Mouse (Mus musculus) heart, adult 2 months (tissue): ENCODE data around the gene Emc10. TPM values are rescaled to one million over a fixed set of nuclear protein-coding genes. Genes with fewer than 3 reads are reported as not detected.

Experiments
- DNase-seq, 2 experiments: peaks; one replicate each; pipeline ENCODE4 v3.0.0; 2021
- H3K27ac ChIP-seq: fragments of 200-600 bp; 2 replicates; pipeline ENCODE4 v1.8.1; 2022
- H3K27me3 ChIP-seq: fragments of 200-500 bp; 2 replicates; pipeline ENCODE4 v1.6.1; 2012; ENCODE audit warnings: mild to moderate bottlenecking, low read length, inconsistent platforms, mixed read lengths; ENCODE audit not compliant: control insufficient read depth, insufficient read depth
- H3K36me3 ChIP-seq: fragments of 200-500 bp; 2 replicates; pipeline ENCODE4 v1.6.1; 2012; ENCODE audit warnings: low read length, inconsistent platforms; ENCODE audit not compliant: control insufficient read depth, insufficient read depth
- H3K4me1 ChIP-seq: fragments of 200-500 bp; 2 replicates; pipeline ENCODE4 v1.6.1; 2011; ENCODE audit warnings: low read length; ENCODE audit not compliant: control insufficient read depth, insufficient read depth
- H3K4me3 ChIP-seq: fragments of 200-600 bp; 2 replicates; pipeline ENCODE4 v1.8.1; 2022
- H3K79me2 ChIP-seq: fragments of 200-500 bp; replicated peaks from 2 replicates; pipeline ENCODE4 v1.6.1; 2012; ENCODE audit warnings: mild to moderate bottlenecking, inconsistent platforms, low read length, moderate library complexity, mixed read lengths; ENCODE audit not compliant: control insufficient read depth, insufficient read depth
- H3K9ac ChIP-seq: fragments of 200-500 bp; 2 replicates; pipeline ENCODE4 v1.6.1; 2012; ENCODE audit warnings: low read depth, mild to moderate bottlenecking, control low read depth, inconsistent platforms, low read length, mixed read lengths
- CTCF ChIP-seq: fragments of 200-600 bp; IDR thresholded peaks from 2 replicates; pipeline ENCODE4 v1.8.1; 2022; ENCODE audit warnings: antibody characterized with exemption, mild to moderate bottlenecking, moderate library complexity
- EP300 ChIP-seq: fragments of 200-500 bp; IDR thresholded peaks from 2 replicates; pipeline ENCODE4 v1.6.1; 2011; ENCODE audit warnings: low read depth, low read length, control low read depth; ENCODE audit not compliant: insufficient read depth
- POLR2A ChIP-seq: fragments of 200-500 bp; IDR thresholded peaks from 2 replicates; pipeline ENCODE4 v1.6.1; 2011; ENCODE audit warnings: mild to moderate bottlenecking, low read depth, low read length, control low read depth; ENCODE audit not compliant: insufficient read depth
- WGBS: fragments of 180-500 bp; shearing (Covaris S2); methylation state at CpG from one replicate; pipeline ENCODE4 v1.1.7; 2018; 5-methylcytosine and 5-hydroxymethylcytosine counted together
- intact Hi-C: fragments of 180-260 bp; cut with DNase I; formaldehyde crosslinking; loops from one replicate; pipeline ENCODE4 v1.15.1; 2025
- polyA plus RNA-seq: library from polyadenylated mRNA; depleted of rRNA; stranded (reverse); fragments of >200 nt; gene quantifications from 2 replicates; pipeline ENCODE4 v1.2.3, GENCODE M21; 2012
- total RNA-seq, 2 experiments: library from RNA; stranded (reverse); gene quantifications; 2 replicates each; pipeline ENCODE4 v1.2.3; 2021

Gene Emc10
- total and polyA plus RNA-seq, 3 experiments = 86.1 to 180 (median 87.6) TPM

DNA sequence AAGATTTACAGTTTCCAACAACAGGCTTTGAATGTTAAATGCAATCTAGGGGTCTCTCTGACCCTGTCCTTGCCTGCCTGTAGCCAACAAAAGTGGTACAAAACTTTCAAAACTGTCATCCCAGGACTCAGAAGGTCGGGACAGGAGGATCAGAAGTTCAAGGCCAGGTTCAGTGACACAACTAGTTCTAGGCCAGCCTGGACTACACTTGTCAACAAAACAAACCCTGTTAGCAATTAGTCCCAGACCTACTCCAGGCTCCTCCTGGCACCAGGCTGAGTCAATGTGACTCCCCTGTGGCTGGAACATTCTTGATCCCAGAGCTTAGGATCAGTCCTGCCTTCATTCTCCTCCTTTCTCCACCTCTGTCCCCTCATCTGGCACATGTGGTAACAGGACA is 2.6 kb upstream of the Emc10 start:
- H3K9ac ChIP-seq = no peak overlapping the region
- no peak overlapping the region for H3K27ac ChIP-seq
- H3K4me1 ChIP-seq = peaks cover 6% of the 10 kb centered on the region
- intact Hi-C loops = no loop called here
- WGBS = 62% methylated on average over 1 of the region's 1 CpGs
- no peak for DNase-seq
- 0 out of 2 replicates have a peak, but pooled peaks cover 2% of the 10 kb centered on the region for H3K27me3 ChIP-seq
- H3K79me2 ChIP-seq = peaks cover 2% of the 10 kb centered on the region; the same call in 1 of the 2 replicates
- no peaks in the 10 kb centered on the region for H3K36me3 ChIP-seq
- TF ChIP-seq CTCF = no peak
- TF ChIP-seq POLR2A = no peak
- no peak for TF ChIP-seq EP300
- no peak overlapping the region for H3K4me3 ChIP-seq

DNA sequence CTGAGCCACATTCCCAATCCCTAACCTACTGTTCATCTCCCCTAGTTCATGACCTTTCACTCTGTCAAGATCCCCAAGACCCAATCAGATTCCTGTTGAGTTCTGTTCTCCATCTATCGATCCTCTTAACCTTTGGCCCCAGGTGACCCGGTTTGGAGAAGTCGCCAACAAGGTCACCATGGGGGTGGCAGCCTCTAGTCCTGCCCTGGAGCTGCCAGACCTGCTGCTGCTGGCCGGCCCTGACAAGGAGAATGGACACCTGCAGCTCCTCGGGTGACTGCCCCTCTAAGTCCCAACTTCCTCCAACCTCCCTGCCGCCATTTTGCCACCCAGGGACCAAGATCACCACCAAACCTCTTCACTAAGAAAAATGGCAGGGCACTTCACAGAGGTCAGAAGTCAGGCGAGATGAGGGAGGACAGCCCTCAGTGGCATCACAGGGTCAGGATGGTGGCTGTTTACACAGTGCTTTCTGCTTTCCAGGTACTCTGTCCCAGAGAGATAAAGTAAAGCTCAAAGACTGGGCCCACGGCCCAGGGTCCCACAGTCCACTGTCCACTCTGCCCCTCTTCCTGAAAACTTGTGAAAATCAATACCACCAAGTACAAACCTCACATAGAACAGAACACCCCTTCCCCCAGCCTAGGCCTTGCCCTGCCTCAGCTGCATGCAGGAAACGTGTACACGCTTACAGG is 1.2 kb upstream of the Emc10 start:
- peaks cover 6% of the 10 kb centered on the region for H3K4me1 ChIP-seq
- TF ChIP-seq POLR2A = no peak
- no peak for TF ChIP-seq CTCF
- no peak for TF ChIP-seq EP300
- peaks cover 2% of the 10 kb centered on the region; the same call in 1 of the 2 replicates for H3K79me2 ChIP-seq
- H3K9ac ChIP-seq = no peak overlapping the region
- intact Hi-C loops = loop anchor here (1.0 kb wide), 1 partner anchor 52 kb away; no protein-coding TSS in a partner anchor
- DNase-seq = no peak
- no peaks in the 10 kb centered on the region for H3K36me3 ChIP-seq
- H3K27ac ChIP-seq = no peak overlapping the region
- WGBS = 87% methylated on average over 10 of the region's 10 CpGs
- 0 out of 2 replicates have a peak, but pooled peaks cover 2% of the 10 kb centered on the region for H3K27me3 ChIP-seq
- H3K4me3 ChIP-seq = no peak overlapping the region

DNA sequence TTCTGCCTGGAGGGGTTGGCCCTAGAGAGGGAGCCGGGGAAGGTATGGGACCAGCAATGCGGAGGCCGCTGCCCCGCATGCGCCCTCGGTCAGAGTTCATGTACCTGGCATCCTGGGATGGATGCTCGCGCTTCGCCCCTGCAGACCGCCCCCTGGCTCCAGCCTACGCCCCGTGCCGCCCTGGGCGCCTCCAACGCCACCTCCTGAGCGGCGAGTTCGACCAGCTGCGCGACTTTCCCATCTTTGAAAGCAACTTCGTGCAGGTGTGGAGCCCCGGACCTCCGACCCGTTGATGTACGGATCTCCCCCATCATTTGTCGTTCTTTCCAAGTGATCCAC is 411 bp upstream of the Emc10 start:
- TF ChIP-seq POLR2A (no peak), EP300 (no peak), CTCF (peak; percentile 7; the same call in 1 of the 2 replicates)
- H3K36me3 ChIP-seq = no peaks in the 10 kb centered on the region
- peaks cover 6% of the 10 kb centered on the region for H3K4me1 ChIP-seq
- intact Hi-C loops = loop anchor here (1.0 kb wide), 2 partner anchors 28 to 53 kb away; no protein-coding TSS in a partner anchor
- peak overlapping the region; percentile 98 for H3K4me3 ChIP-seq
- 3% methylated on average over 26 of the region's 26 CpGs for WGBS
- H3K27me3 ChIP-seq = 0 out of 2 replicates have a peak, but pooled peaks cover 2% of the 10 kb centered on the region
- DNase-seq = no peak
- peak overlapping the region; percentile 42 for H3K9ac ChIP-seq
- peak overlapping the region; percentile 96 for H3K27ac ChIP-seq
- H3K79me2 ChIP-seq = peaks cover 2% of the 10 kb centered on the region; the same call in 1 of the 2 replicates

DNA sequence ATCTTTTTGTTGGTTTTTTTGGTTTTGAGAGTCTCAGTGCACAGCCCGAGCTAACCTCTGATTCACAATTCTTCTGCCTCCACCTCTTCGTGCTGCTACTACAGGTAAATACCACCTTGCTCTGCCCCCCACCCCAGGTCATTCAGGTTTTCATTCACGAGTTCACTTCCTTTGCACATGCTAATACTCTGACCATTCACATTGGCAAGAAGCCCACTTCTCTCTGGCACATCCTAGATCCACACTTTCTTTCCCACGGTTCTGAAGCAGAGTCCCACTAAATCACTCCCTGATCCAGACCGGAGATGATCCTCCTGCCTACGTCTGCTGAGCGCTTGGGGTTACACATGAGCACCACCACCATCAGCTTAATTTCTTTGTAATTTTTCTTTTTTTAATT is 1.2 kb downstream of the Emc10 start:
- no peaks in the 10 kb centered on the region for H3K36me3 ChIP-seq
- TF ChIP-seq EP300 (no peak), POLR2A (no peak), CTCF (no peak)
- H3K79me2 ChIP-seq = peaks cover 2% of the 10 kb centered on the region; the same call in 1 of the 2 replicates
- intact Hi-C loops = no loop called here
- H3K27ac ChIP-seq = no peak overlapping the region
- H3K4me3 ChIP-seq = no peak overlapping the region
- 74% methylated on average over 7 of the region's 7 CpGs for WGBS
- H3K9ac ChIP-seq = no peak overlapping the region
- H3K4me1 ChIP-seq = peaks cover 6% of the 10 kb centered on the region
- DNase-seq = no peak
- 0 out of 2 replicates have a peak, but pooled peaks cover under 1% of the 10 kb centered on the region for H3K27me3 ChIP-seq

DNA sequence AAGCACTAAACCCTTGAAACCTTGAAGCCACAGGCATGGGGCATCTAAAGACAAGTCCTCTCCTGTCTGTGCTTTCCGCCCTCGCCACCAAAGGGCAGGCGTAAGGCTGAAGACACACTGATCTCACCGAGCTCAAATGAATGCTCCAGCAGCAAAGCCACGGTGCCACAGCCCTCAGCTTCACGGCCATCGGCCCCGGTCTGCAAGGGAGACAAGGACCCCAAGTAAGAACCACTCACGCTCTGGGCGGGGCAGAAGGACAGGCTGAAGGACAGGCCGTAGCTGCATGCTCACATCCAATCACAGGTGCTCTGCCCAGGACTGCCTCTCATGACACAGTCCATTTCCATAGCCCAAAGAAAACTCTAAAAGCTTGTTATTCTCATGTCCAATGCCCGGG is 1.6 kb downstream of the Emc10 start:
- no peaks in the 10 kb centered on the region for H3K27me3 ChIP-seq
- TF ChIP-seq EP300 (no peak), POLR2A (no peak), CTCF (no peak)
- peaks cover 2% of the 10 kb centered on the region; the same call in 1 of the 2 replicates for H3K79me2 ChIP-seq
- no peak overlapping the region for H3K4me3 ChIP-seq
- H3K36me3 ChIP-seq = no peaks in the 10 kb centered on the region
- 91% methylated on average over 12 of the region's 12 CpGs for WGBS
- no peak overlapping the region for H3K27ac ChIP-seq
- H3K9ac ChIP-seq = no peak overlapping the region
- intact Hi-C loops = no loop called here
- DNase-seq = no peak
- peaks cover 6% of the 10 kb centered on the region for H3K4me1 ChIP-seq

DNA sequence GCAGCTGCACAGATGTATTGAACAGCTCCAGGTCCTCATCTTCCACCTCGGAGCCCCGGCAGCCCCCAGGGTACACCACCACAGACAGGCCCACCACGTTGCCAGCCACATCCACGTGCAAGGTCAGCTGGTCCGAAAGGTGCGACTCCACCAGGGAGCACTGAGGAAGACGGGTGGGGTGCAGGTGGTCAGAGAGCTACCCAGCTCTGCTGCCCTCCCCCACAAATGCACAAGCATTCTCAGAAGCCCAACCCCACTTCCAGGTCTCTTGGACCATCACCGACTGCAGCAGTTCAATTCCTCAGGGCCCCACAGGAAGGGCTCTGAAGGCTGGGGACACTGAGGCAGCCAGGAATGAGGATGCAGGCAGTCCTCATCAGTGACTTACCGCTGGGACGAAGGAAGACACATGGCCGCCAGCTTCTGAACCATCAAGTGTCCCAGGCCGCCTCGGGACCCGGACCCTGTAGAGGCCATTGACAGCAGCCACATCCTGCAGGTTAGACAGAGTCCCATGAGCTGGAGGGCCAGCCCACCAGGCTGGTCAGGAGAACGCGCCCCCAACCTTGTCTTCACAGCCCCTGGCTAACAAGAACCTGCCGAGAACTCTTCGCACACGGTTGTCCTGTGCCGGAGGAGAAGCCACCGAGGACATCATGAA is 4.0 kb downstream of the Emc10 start:
- intact Hi-C loops = no loop called here
- H3K9ac ChIP-seq = no peak overlapping the region
- WGBS = 92% methylated on average over 21 of the region's 21 CpGs
- H3K36me3 ChIP-seq = no peaks in the 10 kb centered on the region
- TF ChIP-seq POLR2A = no peak
- no peak for TF ChIP-seq CTCF
- no peak for TF ChIP-seq EP300
- DNase-seq = no peak
- H3K27ac ChIP-seq = no peak overlapping the region
- no peaks in the 10 kb centered on the region for H3K27me3 ChIP-seq
- peaks cover 2% of the 10 kb centered on the region; the same call in 1 of the 2 replicates for H3K79me2 ChIP-seq
- no peak overlapping the region for H3K4me3 ChIP-seq
- H3K4me1 ChIP-seq = peaks cover 6% of the 10 kb centered on the region
